Mouse (Mus musculus) heart, embryonic 16.5 days (tissue): ENCODE measurements around the gene Slc6a1. TPM values are rescaled to one million over a fixed set of nuclear protein-coding genes. Genes with fewer than 3 reads are reported as not detected.
A peak's percentile ranks its signal among the peaks of the same experiment; 100 is the strongest.
"Not testable (repeated sequence)": the region's sequence is repeated elsewhere in the genome, so short reads cannot be mapped to it uniquely, and the experiment has no call there.

Source experiments
- ATAC-seq: fragments of 200-750 bp; cut with Nextera tagmentation; replicated peaks from 2 replicates; pipeline ENCODE4 v1.8.0; 2017; ENCODE audit warnings: moderate number of reproducible peaks; ENCODE audit not compliant: insufficient read depth, low FRiP score; ENCODE audit errors: extremely low read depth
- H3K27ac ChIP-seq: fragments of 300-500 bp; sonication (generic); 2 replicates; pipeline ENCODE4 v1.5.1; 2014; ENCODE audit warnings: mild to moderate bottlenecking, low read length, control low read depth, moderate library complexity
- H3K27me3 ChIP-seq: fragments of 300-500 bp; sonication (generic); 2 replicates; pipeline ENCODE4 v1.6.1; 2014; ENCODE audit warnings: low read length, mixed read lengths; ENCODE audit not compliant: control insufficient read depth, insufficient read depth
- H3K36me3 ChIP-seq: fragments of 300-500 bp; sonication (generic); 2 replicates; pipeline ENCODE4 v1.6.1; 2014; ENCODE audit not compliant: control insufficient read depth, insufficient read depth
- H3K4me1 ChIP-seq: fragments of 300-500 bp; sonication (generic); 2 replicates; pipeline ENCODE4 v1.6.1; 2014; ENCODE audit warnings: low read length, mixed read lengths; ENCODE audit not compliant: control insufficient read depth, insufficient read depth
- H3K4me2 ChIP-seq: fragments of 300-500 bp; sonication (generic); 2 replicates; pipeline ENCODE4 v1.6.1; 2014; ENCODE audit warnings: low read depth, mild to moderate bottlenecking, control low read depth, low read length
- H3K4me3 ChIP-seq: fragments of 300-500 bp; sonication (generic); 2 replicates; pipeline ENCODE4 v1.5.1; 2014; ENCODE audit warnings: mild to moderate bottlenecking, control low read depth, low read length
- H3K9ac ChIP-seq: fragments of 300-500 bp; sonication (generic); 2 replicates; pipeline ENCODE4 v1.6.1; 2014; ENCODE audit warnings: low read length, control low read depth
- H3K9me3 ChIP-seq: fragments of 300-500 bp; sonication (generic); replicated peaks from 2 replicates; pipeline ENCODE4 v1.6.1; 2016; ENCODE audit warnings: low read length; ENCODE audit not compliant: control insufficient read depth
- WGBS: fragments of 180-500 bp; shearing (Covaris S2); extraction: QIAGEN DNeasy Blood & Tissue Kit; methylation state at CpG from one replicate; pipeline ENCODE4 v1.1.7; 2014; 5-methylcytosine and 5-hydroxymethylcytosine counted together
- polyA plus RNA-seq: library from polyadenylated mRNA; unstranded; fragments of >200 nt; fragmentation: Nextera tagmentation; extraction: Ambion mirVana; gene quantifications from 2 replicates; pipeline ENCODE4 v1.2.1, GENCODE M21; 2015

Slc6a1 gene
- polyA plus RNA-seq, 1 experiment from 2014 or later: 0.42 TPM

- Histone ChIP-seq H3K4me1 (peaks cover 6% of the 10 kb centered on the region; the same call in 1 of the 2 replicates), H3K9ac (no peak overlapping the region), H3K27me3 (no peaks in the 10 kb centered on the region; the same call in 1 of the 2 replicates), H3K9me3 (no peaks in the 10 kb centered on the region), H3K27ac (no peak overlapping the region), H3K4me2 (no peak overlapping the region), H3K36me3 (no peaks in the 10 kb centered on the region), H3K4me3 (no peak overlapping the region)
- WGBS: 79% methylated on average over 7 of the region's 7 CpGs
- ATAC-seq: no peak
Measured at GRCm38 (mm10) chr6:114331926-114332325, 49.5 kb downstream of the Slc6a1 start.

DNA sequence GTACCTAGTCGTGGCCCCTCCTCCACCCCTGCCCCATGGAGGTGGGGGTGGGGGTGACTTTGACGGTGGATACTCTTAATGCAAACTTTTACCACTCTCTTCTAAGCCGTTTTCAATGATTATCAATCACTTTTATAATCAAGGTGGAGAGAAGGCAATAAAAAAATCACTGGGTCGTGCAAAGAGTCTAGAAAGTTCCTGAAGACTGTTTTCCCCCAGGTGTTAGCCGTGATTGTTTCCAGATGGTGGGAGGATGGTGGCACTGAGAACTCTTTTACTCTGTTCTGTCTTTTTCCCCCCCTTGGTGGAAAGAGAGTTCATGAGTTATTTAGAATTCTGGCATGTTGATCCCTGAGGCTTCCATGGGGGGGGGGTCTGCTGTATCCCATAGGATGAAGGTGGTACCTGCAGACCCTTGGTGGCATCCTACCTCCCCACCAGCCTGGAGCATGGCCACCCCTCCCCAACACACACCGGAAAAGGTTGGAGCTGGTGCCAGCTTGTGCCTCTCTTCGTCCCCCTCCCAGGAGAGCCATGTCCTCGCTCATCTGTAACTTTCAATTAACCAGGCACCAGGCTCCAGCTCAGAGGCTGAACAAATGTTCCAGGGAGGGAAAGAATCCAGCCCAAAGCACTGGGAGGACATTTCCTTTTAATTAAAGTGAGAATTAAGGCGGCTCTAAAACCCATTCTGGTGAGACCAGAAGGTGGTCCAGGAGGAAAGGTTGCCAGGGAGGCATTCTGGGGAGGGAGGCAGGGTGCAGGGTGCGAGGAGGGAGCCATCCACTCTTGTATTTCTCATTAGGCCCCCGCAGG is 53.9 kb downstream of the Slc6a1 start:
- H3K27ac ChIP-seq: no peak overlapping the region
- H3K4me3 ChIP-seq: no peak overlapping the region
- H3K4me1 ChIP-seq: peaks cover 9% of the 10 kb centered on the region; the same call in 1 of the 2 replicates
- H3K36me3 ChIP-seq: no peaks in the 10 kb centered on the region
- H3K4me2 ChIP-seq: no peak overlapping the region
- H3K9ac ChIP-seq: no peak overlapping the region
- WGBS: 64% methylated on average over 11 of the region's 11 CpGs
- no peaks in the 10 kb centered on the region for H3K9me3 ChIP-seq
- no peaks in the 10 kb centered on the region; the same call in 1 of the 2 replicates for H3K27me3 ChIP-seq
- ATAC-seq: no peak

DNA sequence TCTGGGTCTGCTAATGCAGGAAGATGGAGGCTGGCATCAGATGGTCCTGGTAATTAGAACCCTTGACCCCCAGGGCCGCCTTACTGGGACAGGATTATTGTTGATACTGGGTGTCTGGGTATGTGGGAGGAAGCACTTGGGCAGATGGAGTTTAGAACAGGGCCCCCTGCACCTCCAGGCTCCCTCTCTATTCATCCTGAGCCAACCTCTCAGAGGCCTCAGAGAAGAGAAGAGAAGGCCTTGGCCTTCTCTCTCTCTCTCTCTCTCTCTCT is 54.4 kb downstream of the Slc6a1 start:
- Histone ChIP-seq H3K27ac (no peak overlapping the region), H3K9ac (no peak overlapping the region), H3K9me3 (no peaks in the 10 kb centered on the region), H3K36me3 (no peaks in the 10 kb centered on the region), H3K4me2 (no peak overlapping the region), H3K4me1 (peaks cover 8% of the 10 kb centered on the region; the same call in 1 of the 2 replicates), H3K27me3 (no peaks in the 10 kb centered on the region; the same call in 1 of the 2 replicates), H3K4me3 (no peak overlapping the region)
- ATAC-seq: no peak
- 43% methylated on average over 1 of the region's 1 CpGs for WGBS

GRCm38 (mm10) chr6:114341381-114341780 is 58.9 kb downstream of the Slc6a1 start:
- ATAC-seq, H3K9me3 ChIP-seq, H3K4me2 ChIP-seq, H3K4me1 ChIP-seq, H3K4me3 ChIP-seq, H3K27me3 ChIP-seq, H3K9ac ChIP-seq, H3K27ac ChIP-seq, H3K36me3 ChIP-seq: not testable (repeated sequence)

- 0 out of 2 replicates have a peak, but pooled peaks have one; percentile 28 for ATAC-seq
- WGBS: 13% methylated on average over 3 of the region's 3 CpGs
Measured at GRCm38 (mm10) chr6:114343740-114344139, 61.3 kb downstream of the Slc6a1 start.

GRCm38 (mm10) chr6:114345156-114345555 is 62.7 kb downstream of the Slc6a1 start:
- 33% methylated on average over 4 of the region's 4 CpGs for WGBS
- H3K4me2 ChIP-seq: no peak overlapping the region
- H3K27ac ChIP-seq: no peak overlapping the region
- H3K4me3 ChIP-seq: no peak overlapping the region
- H3K9ac ChIP-seq: no peak overlapping the region
- H3K36me3 ChIP-seq: no peaks in the 10 kb centered on the region
- H3K4me1 ChIP-seq: no peaks in the 10 kb centered on the region
- peaks cover 8% of the 10 kb centered on the region; the same call in 1 of the 2 replicates for H3K27me3 ChIP-seq
- H3K9me3 ChIP-seq: no peaks in the 10 kb centered on the region
- no peak for ATAC-seq

More at GRCm38 (mm10) chr6:114343740-114344139, 61.3 kb downstream of the Slc6a1 start:
- Histone ChIP-seq H3K4me2 (no peak overlapping the region), H3K4me1 (no peaks in the 10 kb centered on the region), H3K27me3 (peaks cover 8% of the 10 kb centered on the region; the same call in 1 of the 2 replicates), H3K27ac (no peak overlapping the region), H3K4me3 (no peak overlapping the region), H3K36me3 (no peaks in the 10 kb centered on the region), H3K9ac (no peak overlapping the region), H3K9me3 (no peaks in the 10 kb centered on the region)

DNA sequence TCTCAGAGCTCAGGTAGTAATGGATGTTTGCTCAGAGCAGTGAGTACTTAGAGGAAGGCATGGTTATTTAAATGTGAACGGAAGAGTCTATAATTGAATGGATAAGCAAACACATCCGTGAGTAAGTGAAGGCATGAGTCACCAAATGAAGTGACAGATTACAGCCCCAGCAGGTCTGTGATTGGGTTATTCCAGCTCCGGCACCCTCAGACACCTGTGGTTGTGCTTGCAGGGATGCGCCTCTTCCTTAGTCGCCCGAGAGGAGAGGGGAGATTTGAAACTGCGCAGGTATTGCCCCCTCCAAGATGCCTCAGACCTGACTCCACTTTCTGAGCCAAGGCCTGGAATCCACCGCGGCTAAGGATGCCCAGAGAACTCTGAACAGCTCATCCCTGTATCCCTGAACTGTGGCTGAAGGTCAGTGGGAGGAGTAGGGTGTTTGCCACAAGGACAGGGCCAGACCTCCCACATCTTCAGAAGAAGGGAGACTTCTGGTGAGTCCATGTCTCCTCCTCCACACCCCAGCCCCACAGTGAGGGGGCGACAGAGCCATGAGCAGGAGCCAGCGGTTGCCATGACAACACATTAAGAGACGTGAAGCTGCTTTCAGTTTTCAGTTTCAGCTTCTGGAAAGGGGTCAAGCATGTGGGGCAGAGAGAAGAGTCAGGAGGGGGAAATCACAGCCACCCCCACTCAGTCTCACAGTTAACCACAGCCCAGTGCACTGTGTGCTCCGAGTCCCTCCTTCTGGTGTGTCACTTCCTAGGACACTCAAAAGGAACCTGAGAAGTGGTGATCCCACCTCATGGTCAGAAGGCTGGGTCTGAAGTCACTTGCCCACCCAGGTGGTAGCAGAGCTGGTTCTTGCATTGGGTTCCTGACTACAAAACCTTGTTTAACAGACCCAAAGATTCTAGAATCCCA is 65.7 kb downstream of the Slc6a1 start:
- WGBS: 43% methylated on average over 13 of the region's 13 CpGs
- no peak for ATAC-seq
- Histone ChIP-seq H3K27ac (no peak overlapping the region), H3K9ac (no peak overlapping the region), H3K4me2 (no peak overlapping the region), H3K27me3 (peaks cover 8% of the 10 kb centered on the region; the same call in 1 of the 2 replicates), H3K9me3 (no peaks in the 10 kb centered on the region), H3K36me3 (no peaks in the 10 kb centered on the region), H3K4me1 (no peaks in the 10 kb centered on the region), H3K4me3 (no peak overlapping the region)

GRCm38 (mm10) chr6:114354635-114355034 is 72.2 kb downstream of the Slc6a1 start:
- ATAC-seq: no peak
- 47% methylated on average over 4 of the region's 4 CpGs for whole genome bisulfite sequencing

GRCm38 (mm10) chr6:114358171-114358570 is 75.7 kb downstream of the Slc6a1 start:
- H3K27ac ChIP-seq: no peak overlapping the region

More at GRCm38 (mm10) chr6:114354635-114355034, 72.2 kb downstream of the Slc6a1 start:
- H3K4me2 ChIP-seq: no peak overlapping the region
- no peak overlapping the region for H3K4me3 ChIP-seq
- H3K27me3 ChIP-seq: no peaks in the 10 kb centered on the region
- no peaks in the 10 kb centered on the region for H3K36me3 ChIP-seq
- H3K9ac ChIP-seq: no peak overlapping the region
- no peaks in the 10 kb centered on the region for H3K9me3 ChIP-seq
- no peak overlapping the region for H3K27ac ChIP-seq
- H3K4me1 ChIP-seq: no peaks in the 10 kb centered on the region

More at GRCm38 (mm10) chr6:114358171-114358570, 75.7 kb downstream of the Slc6a1 start:
- ATAC-seq: peak; percentile 45
- Histone ChIP-seq H3K27me3 (no peaks in the 10 kb centered on the region), H3K36me3 (no peaks in the 10 kb centered on the region), H3K9ac (no peak overlapping the region), H3K4me3 (no peak overlapping the region), H3K4me2 (no peak overlapping the region), H3K4me1 (no peaks in the 10 kb centered on the region), H3K9me3 (no peaks in the 10 kb centered on the region)
- 26% methylated on average over 3 of the region's 3 CpGs for WGBS
